ENCODE assay signal across 12 mouse cellular contexts in the genomic region with DNA sequence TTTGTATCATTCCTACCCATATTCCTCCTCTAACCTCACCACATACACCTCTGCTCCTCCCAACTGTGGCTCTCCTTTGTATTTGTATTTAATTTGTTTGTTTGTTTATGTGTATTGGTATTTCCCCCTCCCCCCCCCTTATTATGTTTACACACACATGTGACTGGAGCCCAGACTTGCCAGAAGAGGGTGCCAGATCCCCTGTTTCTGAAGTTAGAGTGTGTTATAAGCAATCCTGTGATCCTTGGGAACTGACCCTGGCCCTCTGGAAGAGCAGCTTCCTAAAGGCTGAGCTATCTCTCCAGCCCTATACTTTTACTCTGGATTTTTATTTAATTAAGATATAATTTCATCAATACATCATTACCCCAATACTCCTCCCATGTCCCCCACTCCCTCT. TPM values are rescaled to one million over a fixed set of nuclear protein-coding genes. Genes with fewer than 3 reads are reported as not detected.
DNase-seq lines count a peak whose midpoint lies in the region; ATAC-seq lines count a peak whose summit lies in the region.
"Had no signal": no experiment of that assay in that cellular context is flagged by ENCODE, and none has a peak within 500 bp of the region (broad histone marks: within the 10 kb centered on the region; RNA-seq: fewer than 3 reads in every experiment).

No protein-coding gene starts in this region.

- no peak overlapping the region for H3K4me2 ChIP-seq in neural tube, embryonic 14.5 days (ENCODE audit: low read depth, low read length)
- H3K4me2 ChIP-seq: forebrain, embryonic 15.5 days; heart, embryonic 15.5 days; liver, embryonic 15.5 days had no signal

- no peak overlapping the region for H3K9ac ChIP-seq in neural tube, embryonic 14.5 days (replicated peaks; ENCODE audit: low read depth, low read length)
- H3K9ac ChIP-seq: forebrain, embryonic 15.5 days; heart, embryonic 15.5 days; liver, embryonic 15.5 days had no signal

- no peak overlapping the region for H3K4me3 ChIP-seq in neural tube, embryonic 14.5 days (ENCODE audit: low read depth, low read length)
- H3K4me3 ChIP-seq: forebrain, embryonic 15.5 days; heart, embryonic 15.5 days; liver, embryonic 15.5 days had no signal

- no peaks in the 10 kb centered on the region for H3K27me3 ChIP-seq in neural tube, embryonic 14.5 days (ENCODE audit: control insufficient read depth, insufficient read depth, low read length)
- H3K27me3 ChIP-seq: forebrain, embryonic 15.5 days; heart, embryonic 15.5 days; liver, embryonic 15.5 days had no signal

- no peak overlapping the region for H3K27ac ChIP-seq in neural tube, embryonic 14.5 days (ENCODE audit: low read depth, low read length)
- H3K27ac ChIP-seq: forebrain, embryonic 15.5 days; heart, embryonic 15.5 days; liver, embryonic 15.5 days had no signal

- ATAC-seq in neural tube, embryonic 14.5 days (ENCODE audit: low read depth): peak; percentile 41; the same call in 1 of the 2 replicates
- ATAC-seq: forebrain, embryonic 15.5 days had no signal

- H3K9me3 ChIP-seq in neural tube, embryonic 14.5 days (ENCODE audit: control insufficient read depth, low read length): no peaks in the 10 kb centered on the region
- H3K9me3 ChIP-seq: forebrain, embryonic 15.5 days; heart, embryonic 15.5 days; liver, embryonic 15.5 days had no signal

- H3K4me1 ChIP-seq in neural tube, embryonic 14.5 days (ENCODE audit: control insufficient read depth, insufficient read depth, low read length): no peaks in the 10 kb centered on the region
- H3K4me1 ChIP-seq: forebrain, embryonic 15.5 days; heart, embryonic 15.5 days; liver, embryonic 15.5 days had no signal

- no peaks in the 10 kb centered on the region for H3K36me3 ChIP-seq in neural tube, embryonic 14.5 days (ENCODE audit: control insufficient read depth, insufficient read depth, low read length)
- H3K36me3 ChIP-seq: forebrain, embryonic 15.5 days; heart, embryonic 15.5 days; liver, embryonic 15.5 days had no signal

- peak; percentile 40 for DNase-seq in heart, postnatal 4 days
- no peak for DNase-seq in heart, adult 11 months
- no peak for DNase-seq in neural tube, embryonic 10.5 days (ENCODE audit: extremely low spot score, low spot score)
- peak; percentile 7 for DNase-seq in NIH3T3 (ENCODE audit: low read depth)
- DNase-seq in lung, postnatal 36 days: peak; percentile 32
- DNase-seq in layer of hippocampus, postnatal 14 days (ENCODE audit: low spot score in 2 of 2): no peak
- DNase-seq in Muller cell, postnatal 12 days (ENCODE audit: inconsistent ontology term): no peak
- DNase-seq: right cerebral cortex, postnatal 25 days had no signal

RNA-seq across cellular contexts. Expression of a gene that starts 32.0 kb away (rescaled TPM):
- 10 to 100 TPM; 33.5 to 33.8 TPM for total RNA-seq in heart, postnatal 4 days (2021)
- polyA plus RNA-seq in neural tube, embryonic 14.5 days (2014; fragmentation: Nextera tagmentation; extraction: Ambion mirVana): 53.3 and 55.0 TPM in 2 replicates
- 10 to 100 TPM; 33.2 to 34.2 TPM for total RNA-seq in layer of hippocampus, postnatal 14 days (2021)

RNA-seq across cellular contexts. Expression of a gene that starts 32.0 kb away (rescaled TPM):
- total RNA-seq in heart, postnatal 4 days (2021): 10 to 100 TPM; 18.7 to 22.1 TPM
- polyA plus RNA-seq in neural tube, embryonic 14.5 days (2014; fragmentation: Nextera tagmentation; extraction: Ambion mirVana): 29.1 and 29.5 TPM in 2 replicates
- 10 to 100 TPM; 19.5 to 24.8 TPM for total RNA-seq in layer of hippocampus, postnatal 14 days (2021)

Comparison
In these comparisons a context has a peak if more than half of its experiments do, and no peak if none do; other contexts are left out.
1. DNase-seq: peak in heart, postnatal 4 days (single experiment), NIH3T3 (single experiment) and lung, postnatal 36 days (single experiment); none in heart, adult 11 months (single experiment), neural tube, embryonic 10.5 days (single experiment), layer of hippocampus, postnatal 14 days (0 of 2) and Muller cell, postnatal 12 days (single experiment).